Mouse (Mus musculus): ENCODE results near the gene Timm17b. TPM values are rescaled to one million over a fixed set of nuclear protein-coding genes. Genes with fewer than 3 reads are reported as not detected.
A peak's percentile ranks its signal among the peaks of the same experiment; 100 is the strongest.

Gene Timm17b
- 174 and 178 TPM in 2 replicates for polyA plus RNA-seq (2016; fragmentation: Nextera tagmentation; extraction: Ambion mirVana)

- peaks cover 32% of the 10 kb centered on the region for H3K36me3 ChIP-seq (replicated peaks)
- H3K27ac ChIP-seq (replicated peaks): peak within 1 kb of the TSS; percentile 86
- no peaks in the 10 kb centered on the region for H3K27me3 ChIP-seq (replicated peaks; ENCODE audit: low read depth, poor library complexity, severe bottlenecking)
- H3K4me1 ChIP-seq: 0 out of 2 replicates have a peak, but pooled peaks cover 6% of the 10 kb centered on the region
- peak; percentile 87 for DNase-seq (ENCODE audit: low spot score)
- peak within 1 kb of the TSS; percentile 68 for H3K4me3 ChIP-seq
- H3K9me3 ChIP-seq: no peaks in the 10 kb centered on the region
- 15% methylated on average over 62 of the region's 62 CpGs for WGBS
Observed at GRCm38 (mm10) chrX:7898880-7899874, at the start of gene Timm17b, which contains the start of gene Pqbp1. Timm17b (plus strand) TSS chrX:7899357. Pqbp1 (minus strand) TSS chrX:7899269.

GRCm38 (mm10) chrX:7854578-7854977, 44.6 kb upstream of the Timm17b start:
- Histone ChIP-seq H3K27ac (replicated peaks) (no peak overlapping the region), H3K27me3 (replicated peaks; ENCODE audit: low read depth, poor library complexity, severe bottlenecking) (no peaks in the 10 kb centered on the region), H3K4me3 (no peak overlapping the region), H3K36me3 (replicated peaks) (peaks cover 50% of the 10 kb centered on the region), H3K4me1 (no peaks in the 10 kb centered on the region), H3K9me3 (no peaks in the 10 kb centered on the region)
- peak; percentile 19 for DNase-seq (ENCODE audit: low spot score)
- 48% methylated on average over 2 of the region's 2 CpGs for WGBS

- DNase-seq (ENCODE audit: low spot score): no peak
- 90% methylated on average over 3 of the region's 3 CpGs for WGBS
- H3K36me3 ChIP-seq (replicated peaks): peaks cover 36% of the 10 kb centered on the region
- no peak overlapping the region for H3K4me3 ChIP-seq
- no peak overlapping the region for H3K27ac ChIP-seq (replicated peaks)
- H3K4me1 ChIP-seq: no peaks in the 10 kb centered on the region
- H3K27me3 ChIP-seq (replicated peaks; ENCODE audit: low read depth, poor library complexity, severe bottlenecking): no peaks in the 10 kb centered on the region
- no peaks in the 10 kb centered on the region for H3K9me3 ChIP-seq
Observed at GRCm38 (mm10) chrX:7859191-7859753, 39.9 kb upstream of the Timm17b start.

GRCm38 (mm10) chrX:7863181-7863580, 36.0 kb upstream of the Timm17b start:
- DNase-seq (ENCODE audit: low spot score): no peak
- Histone ChIP-seq H3K36me3 (replicated peaks) (peaks cover 32% of the 10 kb centered on the region), H3K27me3 (replicated peaks; ENCODE audit: low read depth, poor library complexity, severe bottlenecking) (no peaks in the 10 kb centered on the region), H3K9me3 (no peaks in the 10 kb centered on the region), H3K4me3 (no peak overlapping the region), H3K27ac (replicated peaks) (no peak overlapping the region), H3K4me1 (no peaks in the 10 kb centered on the region)
- WGBS: 83% methylated on average over 1 of the region's 1 CpGs

- no peak for DNase-seq (ENCODE audit: low spot score)
- whole genome bisulfite sequencing: 86% methylated on average over 3 of the region's 3 CpGs
- no peak overlapping the region for H3K4me3 ChIP-seq
- H3K36me3 ChIP-seq (replicated peaks): peaks cover 24% of the 10 kb centered on the region
- H3K27me3 ChIP-seq (replicated peaks; ENCODE audit: low read depth, poor library complexity, severe bottlenecking): no peaks in the 10 kb centered on the region
- H3K4me1 ChIP-seq: no peaks in the 10 kb centered on the region
- no peaks in the 10 kb centered on the region for H3K9me3 ChIP-seq
- H3K27ac ChIP-seq (replicated peaks): no peak overlapping the region
Observed at GRCm38 (mm10) chrX:7864551-7864950, 34.6 kb upstream of the Timm17b start.

GRCm38 (mm10) chrX:7865343-7865742, 33.8 kb upstream of the Timm17b start:
- no peak for DNase-seq (ENCODE audit: low spot score)
- no peaks in the 10 kb centered on the region for H3K4me1 ChIP-seq
- WGBS: 76% methylated on average over 2 of the region's 2 CpGs
- no peaks in the 10 kb centered on the region for H3K9me3 ChIP-seq
- H3K27ac ChIP-seq (replicated peaks): no peak overlapping the region
- no peaks in the 10 kb centered on the region for H3K27me3 ChIP-seq (replicated peaks; ENCODE audit: low read depth, poor library complexity, severe bottlenecking)
- peaks cover 19% of the 10 kb centered on the region for H3K36me3 ChIP-seq (replicated peaks)
- no peak overlapping the region for H3K4me3 ChIP-seq

- Histone ChIP-seq H3K4me1 (no peaks in the 10 kb centered on the region), H3K9me3 (no peaks in the 10 kb centered on the region), H3K27me3 (replicated peaks; ENCODE audit: low read depth, poor library complexity, severe bottlenecking) (no peaks in the 10 kb centered on the region), H3K36me3 (replicated peaks) (peaks cover 16% of the 10 kb centered on the region), H3K27ac (replicated peaks) (no peak overlapping the region), H3K4me3 (no peak overlapping the region)
- WGBS: 72% methylated on average over 2 of the region's 2 CpGs
- DNase-seq (ENCODE audit: low spot score): no peak
Observed at GRCm38 (mm10) chrX:7865786-7866185, 33.4 kb upstream of the Timm17b start.

- WGBS: 92% methylated on average over 1 of the region's 1 CpGs
Observed at GRCm38 (mm10) chrX:7867141-7867540, 32.0 kb upstream of the Timm17b start.

GRCm38 (mm10) chrX:7868506-7868905, 30.7 kb upstream of the Timm17b start:
- Histone ChIP-seq H3K4me1 (no peaks in the 10 kb centered on the region), H3K9me3 (peaks cover 3% of the 10 kb centered on the region), H3K27ac (replicated peaks) (no peak overlapping the region), H3K27me3 (replicated peaks; ENCODE audit: low read depth, poor library complexity, severe bottlenecking) (no peaks in the 10 kb centered on the region), H3K4me3 (no peak overlapping the region), H3K36me3 (replicated peaks) (peaks cover 38% of the 10 kb centered on the region)
- DNase-seq (ENCODE audit: low spot score): no peak
- WGBS: 39% methylated on average over 2 of the region's 2 CpGs

More at GRCm38 (mm10) chrX:7867141-7867540, 32.0 kb upstream of the Timm17b start:
- Histone ChIP-seq H3K27ac (replicated peaks) (no peak overlapping the region), H3K27me3 (replicated peaks; ENCODE audit: low read depth, poor library complexity, severe bottlenecking) (no peaks in the 10 kb centered on the region), H3K4me1 (no peaks in the 10 kb centered on the region), H3K36me3 (replicated peaks) (peaks cover 24% of the 10 kb centered on the region), H3K9me3 (no peaks in the 10 kb centered on the region), H3K4me3 (no peak overlapping the region)
- no peak for DNase-seq (ENCODE audit: low spot score)

GRCm38 (mm10) chrX:7869826-7870225, 29.3 kb upstream of the Timm17b start:
- H3K4me1 ChIP-seq: no peaks in the 10 kb centered on the region
- no peak for DNase-seq (ENCODE audit: low spot score)
- 45% methylated on average over 3 of the region's 3 CpGs for WGBS
- H3K27me3 ChIP-seq (replicated peaks; ENCODE audit: low read depth, poor library complexity, severe bottlenecking): no peaks in the 10 kb centered on the region
- H3K27ac ChIP-seq (replicated peaks): no peak overlapping the region
- H3K4me3 ChIP-seq: no peak overlapping the region
- peaks cover 50% of the 10 kb centered on the region for H3K36me3 ChIP-seq (replicated peaks)
- peaks cover 5% of the 10 kb centered on the region for H3K9me3 ChIP-seq

GRCm38 (mm10) chrX:7878007-7878419, 21.1 kb upstream of the Timm17b start, which contains the start of gene Pim2:
Pim2 (plus strand) TSS chrX:7878262.
- WGBS: 13% methylated on average over 36 of the region's 38 CpGs
- Histone ChIP-seq H3K9me3 (peaks cover 5% of the 10 kb centered on the region), H3K27me3 (replicated peaks; ENCODE audit: low read depth, poor library complexity, severe bottlenecking) (no peaks in the 10 kb centered on the region), H3K4me3 (peak within 1 kb of the TSS; percentile 63), H3K4me1 (peaks cover 15% of the 10 kb centered on the region), H3K27ac (replicated peaks) (peak within 1 kb of the TSS; percentile 30; the same call in 1 of the 2 replicates), H3K36me3 (replicated peaks) (peaks cover 21% of the 10 kb centered on the region)
- peak; percentile 87 for DNase-seq (ENCODE audit: low spot score)

- 22% methylated on average over 21 of the region's 21 CpGs for WGBS
- Histone ChIP-seq H3K4me1 (peaks cover 15% of the 10 kb centered on the region), H3K9me3 (peaks cover 2% of the 10 kb centered on the region), H3K27ac (replicated peaks) (peak overlapping the region; percentile 30; the same call in 1 of the 2 replicates), H3K36me3 (replicated peaks) (peaks cover 16% of the 10 kb centered on the region), H3K4me3 (peak overlapping the region; percentile 63), H3K27me3 (replicated peaks; ENCODE audit: low read depth, poor library complexity, severe bottlenecking) (no peaks in the 10 kb centered on the region)
- DNase-seq (ENCODE audit: low spot score): peak; percentile 13
Observed at GRCm38 (mm10) chrX:7878495-7878894, 20.7 kb upstream of the Timm17b start.

Data from embryonic facial prominence, embryonic 10.5 days (tissue).